Mouse (Mus musculus) cortical plate, adult 2 months (tissue): ENCODE data around the gene Nxf3. TPM values are rescaled to one million over a fixed set of nuclear protein-coding genes. Genes with fewer than 3 reads are reported as not detected.

Experiments
- H3K27ac ChIP-seq: fragments of 200-500 bp; 2 replicates; pipeline ENCODE4 v1.5.1; 2012; ENCODE audit warnings: low read length, control low read depth, inconsistent platforms; ENCODE audit not compliant: insufficient read depth
- H3K4me1 ChIP-seq: fragments of 200-500 bp; 2 replicates; pipeline ENCODE4 v1.6.1; 2011; ENCODE audit warnings: low read length; ENCODE audit not compliant: control insufficient read depth, insufficient read depth
- H3K4me3 ChIP-seq: fragments of 200-500 bp; 2 replicates; pipeline ENCODE4 v1.5.1; 2011; ENCODE audit warnings: mild to moderate bottlenecking, low read length, control low read depth; ENCODE audit not compliant: insufficient read depth
- CTCF ChIP-seq: fragments of 200-500 bp; IDR thresholded peaks from 2 replicates; pipeline ENCODE4 v1.5.1; 2011; ENCODE audit warnings: mild to moderate bottlenecking, control low read depth, low read length; ENCODE audit not compliant: insufficient read depth; ENCODE audit errors: extremely low read depth
- POLR2A ChIP-seq: fragments of 200-500 bp; IDR thresholded peaks from 2 replicates; pipeline ENCODE4 v1.6.1; 2011; ENCODE audit warnings: mild to moderate bottlenecking, low read length, control low read depth; ENCODE audit not compliant: insufficient read depth; ENCODE audit errors: extremely low read depth
- polyA plus RNA-seq: library from polyadenylated mRNA; depleted of rRNA; stranded (reverse); fragments of >200 nt; gene quantifications from 2 replicates; pipeline ENCODE4 v1.2.3, GENCODE M21; 2012; rRNA removed

Gene Nxf3
- 0.09 and 0.23 TPM in 2 replicates for polyA plus RNA-seq

DNA sequence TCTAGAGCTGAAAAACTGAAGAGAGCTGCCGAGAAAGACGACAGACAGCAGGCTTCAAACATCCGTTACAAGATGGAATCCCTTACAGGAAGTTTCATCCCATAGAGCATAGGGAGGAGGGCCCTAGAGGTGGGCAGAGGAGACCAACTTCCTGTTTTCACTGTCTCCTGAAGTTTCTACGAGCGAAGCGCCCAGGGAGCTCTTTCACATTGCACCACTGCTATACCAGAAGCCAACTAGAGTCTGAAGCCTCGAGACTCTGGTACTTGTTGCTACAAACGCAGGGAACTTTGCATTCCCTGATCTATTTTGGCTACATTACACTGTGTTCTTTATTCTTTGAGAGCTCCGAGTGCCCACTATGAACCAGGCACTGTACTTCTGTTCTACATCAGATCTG lies at the start of gene Nxf3:
TSS of gene Nxf3 (minus strand) at position 101 of the 400 bp plus-strand sequence.
- Histone ChIP-seq H3K4me1 (no peaks in the 10 kb centered on the region), H3K27ac (no peak within 1 kb of the TSS), H3K4me3 (no peak within 1 kb of the TSS)
- TF ChIP-seq POLR2A, result no peak
- no peak for TF ChIP-seq CTCF

DNA sequence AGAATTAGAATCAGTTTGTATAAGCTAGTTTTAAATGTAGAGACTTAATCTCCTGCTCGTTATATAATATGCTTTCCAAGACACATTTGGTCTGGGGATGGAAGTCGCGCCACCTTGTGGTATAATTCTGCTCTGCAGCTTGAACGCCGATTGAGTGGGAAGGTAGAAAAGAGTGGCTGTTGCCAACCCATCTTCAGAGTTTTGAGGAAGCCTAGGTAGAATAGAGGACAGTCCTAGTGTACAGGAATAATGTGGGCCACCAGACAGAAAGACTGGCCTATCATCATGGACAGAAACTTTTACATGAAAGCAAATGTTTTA lies 42.6 kb upstream of the Nxf3 start:
- TF ChIP-seq CTCF, result peak; percentile 59
- TF ChIP-seq POLR2A, result no peak
- H3K27ac ChIP-seq, result no peak overlapping the region

DNA sequence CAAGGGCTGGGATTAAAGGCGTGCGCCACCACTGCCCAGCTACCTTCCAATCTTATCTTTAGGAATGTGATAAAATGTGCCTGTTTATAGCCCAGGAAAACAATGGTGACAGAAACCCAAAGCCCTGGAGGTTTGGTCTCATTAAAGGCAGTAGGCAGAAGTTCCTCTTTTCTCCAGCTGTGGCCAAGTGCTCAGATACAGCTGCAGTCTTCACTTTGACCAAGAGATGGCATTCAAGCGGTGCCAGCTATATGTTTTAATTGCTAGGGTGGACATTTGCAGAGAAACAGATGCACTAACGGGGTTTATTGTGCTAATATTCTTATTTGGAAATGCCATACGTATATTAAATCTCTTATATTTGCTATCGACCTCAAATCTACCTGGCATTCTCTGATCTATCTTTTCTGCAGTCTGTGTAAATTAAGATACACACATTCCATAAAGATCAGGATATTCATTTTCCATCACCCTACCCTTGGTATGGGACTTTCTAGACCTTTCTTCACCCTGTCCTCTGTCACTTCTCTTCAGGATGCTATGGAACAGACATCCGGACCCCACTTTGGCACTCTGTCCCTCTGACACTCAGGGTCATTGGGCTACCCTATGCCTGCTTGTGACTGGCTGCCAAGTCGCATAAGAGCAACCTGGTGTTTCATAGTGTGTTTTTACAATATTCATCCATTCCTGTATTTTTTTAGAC lies 42.1 kb upstream of the Nxf3 start:
- H3K27ac ChIP-seq, result no peak overlapping the region
- no peak for TF ChIP-seq POLR2A
- TF ChIP-seq CTCF, result 0 out of 2 replicates have a peak, but pooled peaks have one; percentile 13
- no peak overlapping the region for H3K4me3 ChIP-seq
- peaks cover 1% of the 10 kb centered on the region; the same call in 1 of the 2 replicates for H3K4me1 ChIP-seq

More for the DNA sequence above, 42.6 kb upstream of the Nxf3 start:
- Histone ChIP-seq H3K4me3 (no peak overlapping the region), H3K4me1 (peaks cover 1% of the 10 kb centered on the region; the same call in 1 of the 2 replicates)

DNA sequence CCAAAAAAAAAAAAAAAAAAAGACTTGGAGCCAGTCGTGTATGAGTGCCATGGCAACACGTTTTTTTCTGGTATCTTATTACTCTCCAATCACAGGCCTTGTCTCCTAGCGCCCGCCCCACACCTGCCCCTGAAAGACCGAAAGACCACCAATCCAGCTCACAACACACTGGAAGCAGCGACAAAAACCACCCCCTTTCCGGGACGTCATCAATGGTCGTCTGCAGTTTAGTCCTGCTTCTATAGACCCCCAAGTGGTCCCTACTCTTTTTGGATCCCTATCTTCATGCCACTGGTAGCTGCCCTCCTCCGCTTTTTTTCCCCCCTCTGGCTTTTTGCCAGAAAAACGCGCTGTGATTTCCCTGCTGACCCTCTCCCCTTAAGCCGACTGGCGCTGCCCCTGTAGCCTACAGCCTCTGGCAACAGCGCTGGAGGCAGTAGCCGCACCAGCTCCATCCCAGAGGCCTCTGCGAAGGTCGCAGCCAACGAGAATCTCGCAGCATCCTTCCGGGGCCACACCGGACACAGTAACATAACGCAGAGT lies 30.4 kb upstream of the Nxf3 start:
- peak overlapping the region; percentile 24; the same call in 1 of the 2 replicates for H3K27ac ChIP-seq
- peak overlapping the region; percentile 32 for H3K4me3 ChIP-seq
- peaks cover 2% of the 10 kb centered on the region; the same call in 1 of the 2 replicates for H3K4me1 ChIP-seq
- no peak for TF ChIP-seq CTCF
- TF ChIP-seq POLR2A, result peak; percentile 52; the same call in 1 of the 2 replicates

DNA sequence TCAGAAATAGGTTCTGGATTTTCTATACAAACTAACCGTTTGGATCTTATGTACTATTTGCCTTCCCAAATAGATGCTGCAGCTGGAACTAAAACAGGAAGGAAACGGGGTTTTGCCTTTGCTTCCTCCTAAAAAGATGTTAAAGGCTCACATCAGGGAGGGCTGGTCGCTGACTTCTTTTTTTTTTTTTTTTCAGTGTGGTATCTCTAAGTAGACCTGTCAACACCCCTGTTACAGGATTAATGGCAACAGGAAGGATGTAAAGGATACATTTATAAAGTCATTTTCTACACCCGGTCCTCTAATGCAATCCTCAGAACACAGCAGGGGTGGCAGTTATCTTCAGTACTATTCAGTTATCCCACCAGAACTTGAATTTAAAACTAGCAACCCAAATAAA lies 30.0 kb upstream of the Nxf3 start:
- no peak overlapping the region for H3K27ac ChIP-seq
- H3K4me3 ChIP-seq, result peak overlapping the region; percentile 32; the same call in 1 of the 2 replicates
- peaks cover 2% of the 10 kb centered on the region; the same call in 1 of the 2 replicates for H3K4me1 ChIP-seq
- TF ChIP-seq CTCF (no peak), POLR2A (no peak)

DNA sequence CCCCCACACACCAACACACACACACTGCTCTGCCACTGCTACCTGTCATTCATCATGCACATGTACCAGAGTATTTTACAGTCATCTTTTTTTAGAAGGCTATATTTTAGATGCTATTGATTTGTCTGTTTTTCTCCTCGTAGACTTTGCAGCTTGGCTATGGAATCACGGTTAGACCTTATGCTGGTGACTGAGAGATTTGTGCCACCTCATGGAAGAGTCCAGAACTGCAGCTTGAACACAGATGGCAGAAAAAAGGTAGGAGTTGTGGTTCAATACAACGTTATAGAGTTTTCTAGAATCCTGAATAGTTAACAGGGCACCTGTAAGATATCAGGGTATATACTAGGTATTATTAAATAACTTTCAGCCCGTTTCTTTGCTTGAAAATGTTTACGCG lies 22.9 kb upstream of the Nxf3 start:
- H3K27ac ChIP-seq, result no peak overlapping the region
- no peak overlapping the region; the same call in 1 of the 2 replicates for H3K4me3 ChIP-seq
- H3K4me1 ChIP-seq, result no peaks in the 10 kb centered on the region
- peak; percentile 55; the same call in 1 of the 2 replicates for TF ChIP-seq CTCF
- TF ChIP-seq POLR2A, result no peak

DNA sequence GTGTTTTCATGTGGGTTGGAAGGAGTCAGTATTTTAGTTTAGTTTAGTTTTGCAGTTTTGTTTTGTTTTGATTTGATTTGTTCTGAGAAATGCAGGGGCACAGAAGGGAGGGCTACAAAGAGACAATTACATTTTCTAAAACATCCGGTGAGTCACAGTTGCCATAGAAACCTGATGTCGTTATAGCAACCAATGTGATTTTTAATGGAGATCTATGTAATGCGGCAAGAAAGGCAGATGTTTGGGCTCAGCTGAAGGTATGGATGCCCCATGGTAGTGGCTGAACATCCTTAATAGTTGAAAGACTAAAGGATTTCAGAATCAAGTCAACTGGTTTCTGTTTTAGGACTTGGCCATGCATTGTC lies 19.7 kb upstream of the Nxf3 start:
- TF ChIP-seq POLR2A (no peak), CTCF (no peak)
- Histone ChIP-seq H3K4me3 (no peak overlapping the region), H3K27ac (no peak overlapping the region)

DNA sequence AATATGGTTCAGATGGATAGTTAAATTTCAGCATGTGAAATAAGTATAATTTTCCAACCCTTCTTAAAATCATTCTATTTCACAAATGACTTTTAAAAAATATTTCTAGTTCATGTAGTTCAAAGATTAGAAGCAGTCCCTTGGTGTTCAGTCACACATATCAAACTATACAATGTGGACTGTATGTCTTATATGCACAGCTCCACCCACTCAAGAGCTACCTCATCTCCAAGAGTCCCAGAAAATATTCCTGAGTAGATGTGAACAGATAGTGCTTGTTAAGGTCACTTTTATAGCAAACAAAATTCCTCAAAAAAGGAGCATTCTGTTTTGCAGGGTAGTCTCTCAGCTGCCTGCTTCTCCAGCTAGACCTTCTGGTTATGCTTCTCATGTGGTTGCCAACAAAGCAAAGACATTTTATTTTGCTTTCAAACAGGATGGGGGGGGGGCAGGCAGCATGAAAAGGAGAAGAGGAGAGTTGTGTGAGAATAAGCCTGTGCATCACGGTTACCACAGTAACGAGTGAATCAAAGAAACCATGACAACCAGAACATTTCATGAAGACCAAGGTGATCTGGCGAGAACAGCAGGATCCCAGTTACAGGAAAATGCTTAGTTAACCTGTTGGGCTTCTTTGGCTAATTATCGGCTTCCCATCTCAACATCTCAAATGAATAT lies 19.1 kb upstream of the Nxf3 start:
- no peaks in the 10 kb centered on the region for H3K4me1 ChIP-seq
- H3K4me3 ChIP-seq, result no peak overlapping the region
- H3K27ac ChIP-seq, result no peak overlapping the region; the same call in 1 of the 2 replicates
- no peak for TF ChIP-seq POLR2A
- TF ChIP-seq CTCF, result no peak

More for the DNA sequence above, 19.7 kb upstream of the Nxf3 start:
- H3K4me1 ChIP-seq, result no peaks in the 10 kb centered on the region

DNA sequence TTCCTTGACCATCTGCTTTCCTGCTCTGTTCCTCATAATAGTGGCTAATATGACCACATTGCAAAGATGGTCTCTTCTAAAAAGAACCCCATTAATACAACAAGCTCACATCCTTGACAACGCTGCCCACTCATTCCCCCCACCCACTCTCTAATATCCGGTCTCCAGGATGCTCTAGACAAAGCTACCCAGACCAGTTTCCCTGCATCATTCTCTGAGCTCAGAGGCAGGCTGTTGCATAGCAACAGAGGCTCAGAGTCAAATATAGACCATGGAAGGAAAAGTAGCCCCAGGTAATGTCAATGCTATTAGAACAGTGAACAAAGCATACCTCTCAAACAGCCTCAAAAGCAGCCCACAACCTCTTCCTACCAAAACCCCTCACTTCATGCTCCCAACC lies 9.4 kb upstream of the Nxf3 start:
- Histone ChIP-seq H3K4me3 (no peak overlapping the region), H3K27ac (no peak overlapping the region), H3K4me1 (no peaks in the 10 kb centered on the region; the same call in 1 of the 2 replicates)
- TF ChIP-seq CTCF (no peak), POLR2A (no peak)
